Comparison of ENCODE assay signal across 8 mouse cellular contexts in genomic region chr7:141392552-141393222, GRCm38 (mm10). TPM values are rescaled to one million over a fixed set of nuclear protein-coding genes. Genes with fewer than 3 reads are reported as not detected.
A peak's percentile ranks its signal among the peaks of the same experiment; 100 is the strongest.
DNase-seq lines count a peak whose midpoint lies in the region; ATAC-seq lines count a peak whose summit lies in the region.

No protein-coding gene starts in this region.

- intact Hi-C loops in gastrocnemius, postnatal 36 days (cut with DNase I): no loop called here

- 38% methylated on average over 9 of the region's 9 CpGs for WGBS in kidney, embryonic 14.5 days
- 26% methylated on average over 9 of the region's 9 CpGs for WGBS in hindbrain, embryonic 13.5 days

- no peak for ATAC-seq in kidney, embryonic 14.5 days (ENCODE audit: low FRiP score, low TSS enrichment)
- ATAC-seq in hindbrain, embryonic 13.5 days (ENCODE audit: low FRiP score): no peak; the same call in 1 of the 2 replicates
- peak; percentile 39 for ATAC-seq in megakaryocyte progenitor cell, adult 5-6 weeks (replicated peaks; ENCODE audit: poor library complexity)

- peak overlapping the region; percentile 92 for H3K4me2 ChIP-seq in kidney, embryonic 14.5 days (replicated peaks; ENCODE audit: low read depth, low read length)
- H3K4me2 ChIP-seq in hindbrain, embryonic 13.5 days: peak overlapping the region; percentile 94

- H3K27me3 ChIP-seq in kidney, embryonic 14.5 days (ENCODE audit: control insufficient read depth, insufficient read depth, low read length): no peaks in the 10 kb centered on the region
- H3K27me3 ChIP-seq in hindbrain, embryonic 13.5 days: peaks cover 13% of the 10 kb centered on the region; the same call in 1 of the 2 replicates

- peak overlapping the region; percentile 62 for H3K4me3 ChIP-seq in kidney, embryonic 14.5 days (ENCODE audit: low read length)
- H3K4me3 ChIP-seq in brown adipose tissue, adult 24 weeks (ENCODE audit: insufficient read depth, low read depth, low read length): peak overlapping the region; percentile 78
- H3K4me3 ChIP-seq in hindbrain, embryonic 13.5 days: peak overlapping the region; percentile 67

- no peak overlapping the region; the same call in 1 of the 2 replicates for H3K27ac ChIP-seq in kidney, embryonic 14.5 days (ENCODE audit: low read depth, low read length)
- H3K27ac ChIP-seq in brown adipose tissue, adult 24 weeks (replicated peaks; ENCODE audit: low read depth, low read length): peak overlapping the region; percentile 81
- peak overlapping the region; percentile 88 for H3K27ac ChIP-seq in hindbrain, embryonic 13.5 days

- H3K9me3 ChIP-seq in kidney, embryonic 14.5 days (ENCODE audit: control insufficient read depth, low read length): no peaks in the 10 kb centered on the region
- H3K9me3 ChIP-seq in hindbrain, embryonic 13.5 days: no peaks in the 10 kb centered on the region

- peaks cover 11% of the 10 kb centered on the region; the same call in 1 of the 2 replicates for H3K36me3 ChIP-seq in kidney, embryonic 14.5 days (ENCODE audit: control insufficient read depth, insufficient read depth, low read length)
- H3K36me3 ChIP-seq in hindbrain, embryonic 13.5 days: peaks cover 19% of the 10 kb centered on the region

- no peak for DNase-seq in kidney, postnatal 25 days
- DNase-seq in cerebellum, adult 11 months: no peak
- DNase-seq in gastrocnemius, postnatal 36 days: no peak
- no peak for DNase-seq in kidney, postnatal 14 days

- H3K4me1 ChIP-seq in kidney, embryonic 14.5 days (ENCODE audit: control insufficient read depth, insufficient read depth, low read length): peaks cover 8% of the 10 kb centered on the region
- H3K4me1 ChIP-seq in brown adipose tissue, adult 24 weeks (ENCODE audit: control insufficient read depth, insufficient read depth, insufficient read length, low read length): no peaks in the 10 kb centered on the region
- H3K4me1 ChIP-seq in hindbrain, embryonic 13.5 days (replicated peaks): peaks cover 16% of the 10 kb centered on the region

- peak overlapping the region; percentile 76 for H3K9ac ChIP-seq in kidney, embryonic 14.5 days (ENCODE audit: low read depth, low read length)
- peak overlapping the region; percentile 89 for H3K9ac ChIP-seq in hindbrain, embryonic 13.5 days

RNA-seq across cellular contexts. Expression of gene Taldo1, which starts 0.7 kb away (rescaled TPM):
- 321 and 322 TPM in 2 replicates for polyA plus RNA-seq in kidney, embryonic 14.5 days (2014; fragmentation: Nextera tagmentation; extraction: Ambion mirVana)
- polyA plus RNA-seq in brown adipose tissue, adult 24 weeks (2012; ENCODE audit: insufficient read depth, insufficient read length, missing spikeins): 1,487 and 1,572 TPM in 2 replicates
- 333 and 346 TPM in 2 replicates for polyA plus RNA-seq in hindbrain, embryonic 13.5 days (2015; fragmentation: Nextera tagmentation; extraction: Ambion mirVana)
- total RNA-seq in megakaryocyte progenitor cell, adult 5-6 weeks (2015): 103 and 117 TPM in 2 replicates
- total RNA-seq in megakaryocyte progenitor cell, adult 5-6 weeks (2017): 508 and 513 TPM in 2 replicates
- 10 to 100 TPM; 81.0 to 82.7 TPM for total RNA-seq in gastrocnemius, postnatal 36 days (2021)

RNA-seq across cellular contexts. Expression of gene Gatd1, which starts 21.2 kb away (rescaled TPM):
- 50.7 and 54.5 TPM in 2 replicates for polyA plus RNA-seq in kidney, embryonic 14.5 days (2014; fragmentation: Nextera tagmentation; extraction: Ambion mirVana)
- polyA plus RNA-seq in brown adipose tissue, adult 24 weeks (2012; ENCODE audit: insufficient read depth, insufficient read length, missing spikeins): 19.9 and 23.3 TPM in 2 replicates
- polyA plus RNA-seq in hindbrain, embryonic 13.5 days (2015; fragmentation: Nextera tagmentation; extraction: Ambion mirVana): 57.4 and 58.5 TPM in 2 replicates
- 21.9 and 25.9 TPM in 2 replicates for total RNA-seq in megakaryocyte progenitor cell, adult 5-6 weeks (2015)
- total RNA-seq in megakaryocyte progenitor cell, adult 5-6 weeks (2017): 13.5 and 16.3 TPM in 2 replicates
- 1 to 10 TPM; 6.3 to 6.7 TPM for total RNA-seq in gastrocnemius, postnatal 36 days (2021)

RNA-seq across cellular contexts. Expression of gene Cend1, which starts 36.6 kb away (rescaled TPM):
- polyA plus RNA-seq in kidney, embryonic 14.5 days (2014; fragmentation: Nextera tagmentation; extraction: Ambion mirVana): 0.46 and 1.6 TPM in 2 replicates
- polyA plus RNA-seq in brown adipose tissue, adult 24 weeks (2012; ENCODE audit: insufficient read depth, insufficient read length, missing spikeins): 2.6 and 6.4 TPM in 2 replicates
- polyA plus RNA-seq in hindbrain, embryonic 13.5 days (2015; fragmentation: Nextera tagmentation; extraction: Ambion mirVana): 68.3 and 73.4 TPM in 2 replicates
- not detected in 2 replicates for total RNA-seq in megakaryocyte progenitor cell, adult 5-6 weeks (2015)
- total RNA-seq in megakaryocyte progenitor cell, adult 5-6 weeks (2017): not detected in 2 replicates
- total RNA-seq in gastrocnemius, postnatal 36 days (2021): under 1 TPM; 0.20 to 0.39 TPM

RNA-seq across cellular contexts. Expression of gene Slc25a22, which starts 45.0 kb away (rescaled TPM):
- 22.0 and 34.1 TPM in 2 replicates for polyA plus RNA-seq in kidney, embryonic 14.5 days (2014; fragmentation: Nextera tagmentation; extraction: Ambion mirVana)
- 79.8 and 96.8 TPM in 2 replicates for polyA plus RNA-seq in brown adipose tissue, adult 24 weeks (2012; ENCODE audit: insufficient read depth, insufficient read length, missing spikeins)
- 71.3 and 76.3 TPM in 2 replicates for polyA plus RNA-seq in hindbrain, embryonic 13.5 days (2015; fragmentation: Nextera tagmentation; extraction: Ambion mirVana)
- total RNA-seq in megakaryocyte progenitor cell, adult 5-6 weeks (2015): 15.5 and 19.8 TPM in 2 replicates
- 4.4 and 5.3 TPM in 2 replicates for total RNA-seq in megakaryocyte progenitor cell, adult 5-6 weeks (2017)
- 10 to 100 TPM; 15.6 to 38.4 TPM for total RNA-seq in gastrocnemius, postnatal 36 days (2021)

RNA-seq across cellular contexts. Expression of gene Pidd1, which starts 51.1 kb away (rescaled TPM):
- polyA plus RNA-seq in kidney, embryonic 14.5 days (2014; fragmentation: Nextera tagmentation; extraction: Ambion mirVana): 9.1 and 14.1 TPM in 2 replicates
- polyA plus RNA-seq in brown adipose tissue, adult 24 weeks (2012; ENCODE audit: insufficient read depth, insufficient read length, missing spikeins): 0.58 and 0.75 TPM in 2 replicates
- polyA plus RNA-seq in hindbrain, embryonic 13.5 days (2015; fragmentation: Nextera tagmentation; extraction: Ambion mirVana): 4.9 and 5.7 TPM in 2 replicates
- 14.2 and 14.4 TPM in 2 replicates for total RNA-seq in megakaryocyte progenitor cell, adult 5-6 weeks (2015)
- 9.7 and 11.2 TPM in 2 replicates for total RNA-seq in megakaryocyte progenitor cell, adult 5-6 weeks (2017)
- under 1 TPM; 0.15 to 0.18 TPM for total RNA-seq in gastrocnemius, postnatal 36 days (2021)
